Mouse (Mus musculus) adrenal gland, adult (tissue): ENCODE results near the gene Tubgcp4.
A peak's percentile ranks its signal among the peaks of the same experiment; 100 is the strongest.
"Not testable (repeated sequence)": the region's sequence is repeated elsewhere in the genome, so short reads cannot be mapped to it uniquely, and the experiment has no call there.

Source experiments
- DNase-seq, 2 experiments: peaks; one replicate each; pipeline ENCODE4 v3.0.0; 2022 to 2023; ENCODE audit warnings: low spot score in 1 of 2; ENCODE audit not compliant: inconsistent age in 2 of 2

Tubgcp4 gene

GRCm38 (mm10) chr2:121170481-121170971 lies at the start of gene Tubgcp4:
Gene Tubgcp4 (plus strand): TSS chr2:121170654.
- peak; percentile 72 to 91 for DNase-seq

DNA sequence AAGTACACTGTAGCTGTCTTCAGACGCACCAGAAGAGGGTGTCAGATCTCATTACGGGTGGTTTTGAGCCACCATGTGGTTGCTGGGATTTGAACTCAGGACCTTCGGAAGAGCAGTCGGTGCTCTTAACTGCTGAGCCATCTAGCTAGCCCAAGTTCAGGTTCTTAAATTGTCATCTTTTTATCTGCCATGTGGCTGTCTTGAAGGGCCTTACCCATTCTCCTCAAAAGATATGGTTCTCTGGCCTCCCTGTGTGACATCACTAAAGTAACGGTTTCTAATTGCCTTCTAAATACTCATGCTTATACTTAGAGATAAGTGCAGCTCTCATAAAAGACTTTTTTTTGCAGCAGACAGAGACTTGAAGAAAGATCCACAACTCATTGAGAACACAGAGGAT lies 44.2 kb upstream of the Tubgcp4 start:
- not testable (repeated sequence) for DNase-seq

DNA sequence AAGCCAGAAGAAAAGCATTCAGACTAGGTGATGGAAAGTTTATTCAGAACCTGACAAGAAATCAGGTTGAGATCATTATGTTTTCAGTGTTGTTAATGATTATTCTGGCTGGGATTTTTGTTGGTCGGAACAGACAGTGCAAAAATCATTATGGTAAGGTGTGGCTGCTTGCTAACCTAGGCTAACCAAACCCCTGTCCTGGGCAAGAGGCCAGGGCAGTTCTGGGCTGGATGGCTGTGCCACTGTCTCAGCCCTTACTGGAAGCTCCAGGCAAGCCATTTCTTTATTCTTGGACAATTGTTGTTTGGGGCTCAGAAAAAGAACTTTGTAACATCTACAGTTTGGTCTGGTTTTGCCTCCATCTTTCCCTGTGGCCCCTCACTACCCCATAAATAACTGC lies 42.9 kb upstream of the Tubgcp4 start:
- no peak for DNase-seq

DNA sequence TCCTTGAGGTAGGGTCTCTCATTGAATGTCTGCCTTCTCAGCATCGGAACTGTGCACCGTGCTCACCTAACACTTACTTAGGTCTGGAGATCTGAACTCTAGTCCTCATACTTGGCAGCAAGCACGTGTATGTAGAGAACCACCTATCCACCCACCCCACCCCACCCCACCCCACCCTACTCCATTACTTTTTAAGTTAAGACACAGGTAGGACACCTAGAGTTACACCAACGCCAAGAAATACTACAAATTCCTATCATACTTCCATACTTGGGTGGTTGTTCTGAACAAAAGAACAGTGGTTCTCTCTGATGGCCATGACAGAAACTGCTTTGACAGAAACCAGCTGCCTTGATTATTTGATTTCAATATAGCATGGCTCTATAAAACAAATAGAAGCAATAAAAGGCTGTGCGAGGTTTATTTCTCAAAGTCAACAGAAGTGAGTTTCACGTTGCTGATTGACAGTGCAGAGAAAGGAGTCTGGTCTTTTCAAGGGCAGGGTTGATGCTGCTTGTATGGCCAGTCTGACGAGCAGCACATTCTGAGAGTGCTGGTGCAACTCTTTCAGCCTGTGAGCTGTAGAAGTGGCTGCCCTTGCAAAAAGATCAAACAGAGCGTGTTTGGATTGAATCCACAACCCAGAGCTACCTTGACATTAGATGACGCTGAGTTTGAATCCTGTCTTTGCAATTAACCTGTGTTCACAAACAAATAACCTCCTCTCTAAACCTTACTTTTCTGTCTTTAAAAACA lies 41.4 kb upstream of the Tubgcp4 start:
- peak; percentile 24 to 81 for DNase-seq

- no peak for DNase-seq
These were observed 37.6 kb upstream of the Tubgcp4 start for GRCm38 (mm10) chr2:121132822-121133221.

DNA sequence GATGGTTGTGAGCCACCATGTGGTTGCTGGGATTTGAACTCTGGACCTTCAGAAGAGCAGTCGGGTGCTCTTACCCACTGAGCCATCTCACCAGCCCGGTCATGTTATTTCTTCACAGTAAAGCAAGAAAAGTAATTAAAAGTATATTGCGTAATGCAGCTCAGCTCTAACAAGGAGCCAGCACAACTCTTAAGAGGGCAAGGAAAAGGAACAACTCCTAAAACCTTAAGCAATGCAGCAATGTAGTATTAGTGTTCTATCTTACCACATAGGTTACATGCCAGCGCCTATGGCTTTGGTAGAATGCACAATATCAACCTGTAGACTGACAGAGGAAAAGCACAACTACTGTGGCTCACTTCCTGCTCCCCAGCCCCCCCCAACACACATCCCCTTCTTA lies 33.1 kb upstream of the Tubgcp4 start:
- DNase-seq: no peak

DNA sequence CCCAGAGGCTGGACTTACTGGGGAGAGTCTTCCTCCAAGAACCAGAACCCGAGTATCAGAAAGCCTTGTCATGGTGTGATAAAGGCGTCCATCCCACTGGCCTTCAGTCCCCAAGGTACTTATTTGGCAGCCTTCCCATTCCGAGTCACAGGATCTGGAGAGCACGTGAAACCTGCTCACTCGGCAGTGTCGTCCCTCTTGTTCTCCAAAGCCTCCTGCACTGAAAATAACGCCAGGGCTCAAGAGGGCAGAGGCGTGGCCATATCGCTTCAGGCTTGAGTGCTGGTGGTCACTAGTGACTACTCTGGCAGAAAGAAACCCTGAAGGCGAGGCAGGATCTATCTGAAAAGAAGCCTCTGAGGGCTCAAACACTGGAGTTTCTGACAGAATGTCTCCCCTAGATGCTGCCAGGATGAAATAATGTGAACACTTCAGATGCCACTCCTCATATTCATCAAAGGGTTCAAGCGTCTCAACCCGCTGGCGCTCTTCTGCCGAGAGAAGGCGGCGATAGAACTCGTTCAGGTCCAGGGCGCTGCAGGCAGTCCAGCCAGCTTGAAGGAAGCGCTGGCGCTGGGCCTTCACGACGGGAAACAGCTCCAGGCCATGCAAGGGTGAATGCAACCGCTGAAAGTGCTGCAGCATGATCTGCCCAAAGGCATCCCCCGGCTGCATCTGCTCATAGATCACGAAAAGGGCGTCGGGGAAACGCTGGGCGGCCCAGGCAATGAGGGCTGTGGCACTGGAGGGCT lies 31.0 kb upstream of the Tubgcp4 start:
- DNase-seq: peak; percentile 46 to 81

- DNase-seq: peak; percentile 94 to 99
These were observed 30.2 kb upstream of the Tubgcp4 start, which contains the start of the genes Adal and Lcmt2 for GRCm38 (mm10) chr2:121140018-121140882. Gene Adal (plus strand): TSS chr2:121140428. Gene Lcmt2 (minus strand): TSS chr2:121140653.

DNA sequence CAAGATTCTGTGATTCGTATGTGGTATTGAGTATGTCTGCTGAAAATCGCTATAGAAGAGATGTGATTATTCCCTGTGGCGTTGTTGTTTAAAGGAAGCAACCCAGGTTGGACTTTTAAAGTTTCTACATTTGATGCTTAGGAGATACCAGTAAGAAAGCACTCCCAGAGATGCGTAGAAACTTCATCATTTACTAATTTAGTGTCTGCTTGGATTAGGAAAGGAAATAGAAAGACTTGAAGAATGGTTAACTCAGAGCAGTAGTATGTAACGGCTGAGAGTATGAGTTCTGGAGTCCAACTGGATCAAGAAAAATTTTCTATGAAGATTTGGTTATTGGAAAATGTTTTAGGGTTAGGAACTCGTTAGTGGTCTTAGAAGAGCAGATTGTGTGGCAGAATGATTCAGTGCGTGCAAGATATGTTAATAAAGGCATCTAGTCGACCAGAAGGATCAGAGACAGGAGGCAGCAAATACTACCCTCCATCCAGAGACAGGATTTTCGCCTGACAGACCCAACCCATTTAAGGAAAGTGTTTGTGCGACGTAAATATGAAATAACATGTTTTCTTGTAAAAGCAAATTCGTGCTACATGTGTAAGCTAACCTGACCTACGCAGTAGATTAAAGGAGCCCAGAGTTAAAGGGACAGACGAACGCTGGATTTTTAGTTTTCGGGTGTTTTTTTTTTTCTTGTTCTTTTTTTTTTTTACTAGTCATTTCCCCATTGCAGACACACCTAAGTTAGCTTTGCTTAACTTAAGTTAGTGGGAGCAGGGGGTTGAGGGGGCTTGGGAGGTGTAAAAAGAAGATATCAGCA lies 29.0 kb upstream of the Tubgcp4 start:
- peak in 1 of 2 experiments; percentile 44 for DNase-seq

- DNase-seq: no peak
These were observed 28.0 kb upstream of the Tubgcp4 start for GRCm38 (mm10) chr2:121142415-121142814.

DNA sequence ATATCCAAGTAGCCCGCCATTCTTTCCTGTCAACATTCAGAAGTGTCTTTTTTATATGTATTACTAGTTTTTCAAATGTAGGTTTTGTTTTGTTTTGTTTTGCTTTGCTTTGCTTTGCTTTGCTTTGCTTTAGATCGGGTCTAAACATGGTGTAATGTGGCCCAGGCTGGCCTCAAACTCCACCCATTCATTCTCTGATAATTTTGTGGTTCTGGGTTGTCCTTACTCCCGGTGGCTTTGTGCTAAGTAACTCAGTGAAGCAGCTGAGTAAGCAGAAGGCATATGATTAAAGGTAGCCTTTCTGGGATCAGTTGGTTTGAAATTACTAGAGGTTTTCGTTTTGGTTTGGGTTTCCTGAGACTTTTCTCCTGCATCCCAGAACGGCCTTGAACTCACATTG lies 20.8 kb upstream of the Tubgcp4 start:
- no peak for DNase-seq

- DNase-seq: no peak
These were observed 17.4 kb upstream of the Tubgcp4 start for GRCm38 (mm10) chr2:121153100-121153499.

DNA sequence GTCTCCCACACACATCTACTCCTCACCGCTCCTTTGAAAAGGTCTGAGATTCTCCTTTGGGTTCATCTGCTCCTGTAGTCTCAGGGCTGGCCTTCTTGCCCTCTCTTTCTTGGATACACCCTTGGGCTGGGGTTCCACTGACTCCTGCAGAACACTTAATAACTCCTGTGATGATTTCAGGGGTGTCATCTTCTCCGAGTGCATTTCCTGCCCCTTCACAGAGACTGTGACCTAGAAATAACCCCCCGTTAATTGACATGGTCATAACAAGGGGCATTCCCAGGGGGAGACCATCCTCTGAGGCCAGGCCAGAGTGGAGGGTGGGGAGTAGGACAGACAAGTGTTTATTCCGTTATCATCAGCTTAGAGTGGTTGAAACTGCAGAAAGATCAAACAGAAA lies 1.3 kb upstream of the Tubgcp4 start:
- peak in 1 of 2 experiments; percentile 43 for DNase-seq

DNA sequence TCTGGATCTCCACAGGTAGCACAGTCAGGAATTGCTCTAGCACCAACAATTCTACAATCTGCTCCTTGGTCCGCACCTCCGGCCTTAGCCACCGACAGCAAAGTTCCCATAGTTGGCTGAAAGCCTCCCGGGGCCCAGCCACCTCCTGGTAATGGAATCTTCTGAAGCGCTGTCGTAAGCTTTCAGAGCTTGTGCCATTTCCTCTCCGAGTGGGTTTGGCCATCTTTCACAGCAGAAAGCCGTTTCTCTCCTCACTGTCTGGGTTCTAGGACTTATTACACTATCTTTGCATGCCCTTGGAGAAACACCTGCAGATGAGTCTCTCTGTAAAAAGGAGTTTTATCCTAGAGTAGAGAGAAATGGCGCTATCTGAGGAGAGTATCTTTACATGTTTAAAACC lies 552 bp upstream of the Tubgcp4 start:
- peak; percentile 50 to 85 for DNase-seq

GRCm38 (mm10) chr2:121170980-121171742 lies 707 bp downstream of the Tubgcp4 start, which contains the start of gene Zscan29:
Gene Zscan29 (minus strand): TSS chr2:121171125.
- DNase-seq: peak; percentile 92 to 97

- DNase-seq: no peak
These were observed 8.5 kb downstream of the Tubgcp4 start for GRCm38 (mm10) chr2:121178828-121179479.

DNA sequence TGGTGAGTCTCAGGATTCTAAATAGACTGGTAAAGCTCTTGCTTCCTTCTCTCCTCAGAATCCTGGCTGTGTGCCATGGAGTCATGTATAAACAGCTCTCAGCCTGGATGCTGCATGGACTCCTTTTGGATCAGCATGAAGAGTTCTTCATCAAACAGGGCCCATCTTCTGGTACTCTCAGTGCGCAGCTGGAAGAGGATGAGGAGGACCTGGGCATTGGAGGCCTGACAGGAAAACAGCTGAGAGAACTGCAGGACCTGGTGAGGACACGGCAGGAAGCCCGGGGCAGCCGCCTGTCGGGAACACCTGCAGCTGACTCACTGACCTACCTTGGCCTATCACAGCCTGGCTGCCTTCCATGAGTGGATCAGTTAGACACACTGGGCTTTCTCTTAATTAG lies 13.0 kb downstream of the Tubgcp4 start:
- DNase-seq: no peak

DNA sequence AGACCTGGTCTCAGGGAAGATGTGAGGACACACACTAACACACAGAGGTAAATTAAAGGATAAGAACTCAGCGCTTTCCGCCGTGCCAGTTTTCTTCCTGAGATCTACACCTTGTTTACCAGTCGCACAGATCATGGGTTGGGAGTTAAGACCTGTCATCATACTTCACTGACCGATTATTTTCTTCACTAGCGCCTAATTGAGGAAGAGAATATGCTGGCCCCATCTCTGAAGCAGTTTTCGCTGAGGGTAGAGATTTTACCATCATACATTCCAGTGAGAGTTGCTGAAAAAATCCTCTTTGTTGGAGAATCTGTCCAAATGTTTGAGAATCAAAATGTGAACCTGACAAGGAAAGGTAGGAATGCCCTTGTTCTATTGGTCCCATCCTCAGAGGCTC lies 13.7 kb downstream of the Tubgcp4 start:
- no peak for DNase-seq

DNA sequence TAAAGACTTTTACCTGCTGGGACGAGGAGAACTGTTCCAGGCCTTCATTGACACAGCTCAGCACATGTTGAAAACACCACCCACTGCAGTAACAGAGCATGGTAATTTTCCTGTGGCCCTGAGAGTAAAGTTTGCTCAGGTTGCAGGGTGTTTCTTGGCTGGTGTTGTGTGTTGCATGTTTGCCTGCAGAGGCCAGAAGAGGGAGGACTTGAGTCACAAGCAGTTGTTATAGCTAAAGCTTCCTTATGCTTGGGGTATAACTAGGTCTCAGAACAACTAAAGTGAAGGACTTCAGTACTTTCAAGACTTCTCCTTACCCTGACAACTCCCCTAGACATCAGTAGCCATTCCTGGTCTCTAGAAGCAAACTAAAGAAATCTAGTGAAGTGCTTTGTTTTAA lies 18.1 kb downstream of the Tubgcp4 start:
- DNase-seq: peak in 1 of 2 experiments; percentile 43
